Mouse (Mus musculus): ENCODE measurements around the gene Mbnl1.

Mbnl1 gene

GRCm38 (mm10) chr3:60614516-60614915, 141.9 kb downstream of the Mbnl1 start:
- DNase-seq (ENCODE audit: low spot score), result no peak

- no peak for DNase-seq (ENCODE audit: low spot score)
These were observed 142.5 kb downstream of the Mbnl1 start for GRCm38 (mm10) chr3:60615057-60615606.

- no peak for DNase-seq (ENCODE audit: low spot score)
These were observed 143.0 kb downstream of the Mbnl1 start for GRCm38 (mm10) chr3:60615615-60616014.

- DNase-seq (ENCODE audit: low spot score), result no peak
These were observed 143.5 kb downstream of the Mbnl1 start for GRCm38 (mm10) chr3:60616147-60616546.

- no peak for DNase-seq (ENCODE audit: low spot score)
These were observed 145.0 kb downstream of the Mbnl1 start for GRCm38 (mm10) chr3:60617643-60618042.

GRCm38 (mm10) chr3:60620236-60620635, 147.6 kb downstream of the Mbnl1 start:
- DNase-seq (ENCODE audit: low spot score), result no peak

- no peak for DNase-seq (ENCODE audit: low spot score)
These were observed 158.6 kb downstream of the Mbnl1 start for GRCm38 (mm10) chr3:60631183-60631582.

- DNase-seq (ENCODE audit: low spot score), result no peak
These were observed 159.1 kb downstream of the Mbnl1 start for GRCm38 (mm10) chr3:60631754-60632153.

GRCm38 (mm10) chr3:60632796-60633466, 160.3 kb downstream of the Mbnl1 start:
- no peak for DNase-seq (ENCODE audit: low spot score)

- DNase-seq (ENCODE audit: low spot score), result no peak
These were observed 165.9 kb downstream of the Mbnl1 start for GRCm38 (mm10) chr3:60638530-60638929.

GRCm38 (mm10) chr3:60639135-60639534, 166.5 kb downstream of the Mbnl1 start:
- DNase-seq (ENCODE audit: low spot score), result no peak

- no peak for DNase-seq (ENCODE audit: low spot score)
These were observed 169.6 kb downstream of the Mbnl1 start for GRCm38 (mm10) chr3:60642227-60642626.

- no peak for DNase-seq (ENCODE audit: low spot score)
These were observed 172.9 kb downstream of the Mbnl1 start for GRCm38 (mm10) chr3:60645531-60645930.

GRCm38 (mm10) chr3:60648293-60648692, 175.7 kb downstream of the Mbnl1 start:
- DNase-seq (ENCODE audit: low spot score), result no peak

GRCm38 (mm10) chr3:60660762-60661161, 188.1 kb downstream of the Mbnl1 start:
- no peak for DNase-seq (ENCODE audit: low spot score)

Data from ovary, postnatal 10 days (tissue).